Mouse (Mus musculus): Measurements from ENCODE around the gene Paqr9. TPM values are rescaled to one million over a fixed set of nuclear protein-coding genes. Genes with fewer than 3 reads are reported as not detected.

Gene Paqr9
- polyA plus RNA-seq, 1 experiment from 2014 or later = 1.2 TPM

DNA sequence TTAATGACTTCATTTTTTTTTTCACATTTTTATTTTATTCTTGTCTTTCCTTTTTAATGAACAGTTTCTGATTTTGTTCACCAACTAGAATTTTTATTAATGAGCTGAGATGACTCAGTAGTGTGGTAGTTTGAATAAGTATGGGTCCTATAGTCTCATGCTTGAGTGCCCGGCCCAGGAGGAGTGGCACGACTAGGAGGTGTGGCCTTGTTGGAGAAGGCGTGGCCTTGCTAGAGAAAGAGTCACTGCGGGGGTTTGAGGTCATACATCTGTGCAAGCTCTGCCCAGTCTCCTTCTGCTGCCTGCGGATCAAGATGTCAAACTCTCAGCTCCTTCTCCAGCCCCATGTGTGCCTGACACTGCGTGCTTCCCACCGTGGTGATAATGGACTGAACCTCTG, 28.6 kb downstream of the Paqr9 start:
- Histone ChIP-seq H3K9me3 (replicated peaks) (no peaks in the 10 kb centered on the region; the same call in 1 of the 2 replicates), H3K4me2 (replicated peaks) (no peak overlapping the region), H3K4me1 (no peaks in the 10 kb centered on the region), H3K36me3 (no peaks in the 10 kb centered on the region), H3K27me3 (peaks cover 3% of the 10 kb centered on the region; the same call in 1 of the 2 replicates), H3K27ac (no peak overlapping the region), H3K4me3 (no peak overlapping the region), H3K9ac (no peak overlapping the region)
- WGBS = 88% methylated on average over 7 of the region's 7 CpGs
- no peak for ATAC-seq (ENCODE audit: low FRiP score)

DNA sequence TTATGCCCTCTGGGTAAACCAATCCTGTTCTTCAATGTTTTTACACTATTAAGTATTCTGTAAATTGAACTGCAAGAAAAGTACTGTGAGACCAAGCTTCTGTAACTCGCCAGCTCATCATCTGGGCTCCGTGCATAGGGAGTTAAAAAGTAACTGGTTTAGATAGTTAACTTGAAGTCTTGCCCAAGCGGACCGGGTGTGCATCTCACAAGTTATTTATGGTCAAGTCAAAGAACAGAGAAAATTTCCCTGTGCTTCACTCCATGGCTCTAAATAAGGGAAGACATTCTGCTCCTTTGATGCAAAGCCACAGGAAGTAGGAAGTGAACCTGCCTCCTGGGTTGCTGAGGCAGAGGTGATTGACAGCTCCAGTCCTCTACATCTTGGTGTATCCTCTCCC, 34.8 kb downstream of the Paqr9 start:
- Histone ChIP-seq H3K4me1 (no peaks in the 10 kb centered on the region), H3K27ac (no peak overlapping the region), H3K9me3 (replicated peaks) (no peaks in the 10 kb centered on the region), H3K27me3 (no peaks in the 10 kb centered on the region), H3K4me2 (replicated peaks) (no peak overlapping the region), H3K4me3 (no peak overlapping the region), H3K36me3 (no peaks in the 10 kb centered on the region), H3K9ac (no peak overlapping the region)
- ATAC-seq (ENCODE audit: low FRiP score) = no peak
- 87% methylated on average over 4 of the region's 4 CpGs for WGBS

DNA sequence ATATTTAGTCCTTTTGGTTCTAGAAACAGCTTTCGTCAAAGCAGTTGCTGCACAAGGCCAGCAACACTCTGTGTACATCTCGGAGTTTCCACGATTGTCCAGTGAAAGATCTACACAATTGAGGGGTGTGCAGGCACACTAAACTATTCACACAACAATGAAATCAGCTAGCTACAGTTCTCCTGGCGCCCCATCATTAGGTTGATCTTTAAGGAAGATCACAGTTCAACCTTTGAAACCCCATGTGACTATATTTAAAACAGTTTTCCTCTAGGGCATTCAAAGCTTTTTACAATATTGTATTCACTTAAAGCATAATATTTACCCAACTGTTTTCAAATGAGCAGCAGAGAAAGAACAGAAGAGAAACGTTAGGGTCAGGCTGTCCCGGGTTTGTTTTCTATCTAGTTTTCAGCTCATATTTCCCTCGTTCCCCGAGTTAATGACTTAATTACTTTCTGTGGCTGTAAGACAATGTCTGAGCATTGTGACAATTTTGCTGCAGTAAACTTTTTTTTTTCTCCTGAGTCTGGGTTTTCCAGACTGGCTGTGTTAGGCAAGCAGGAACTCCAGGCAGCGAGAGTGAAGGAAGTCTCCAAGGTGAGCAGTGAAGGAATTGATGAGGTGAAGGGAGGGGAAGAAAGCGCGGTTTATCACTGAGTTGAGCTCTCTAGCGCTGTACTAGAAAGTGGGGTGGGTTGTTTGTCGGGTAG, 38.2 kb downstream of the Paqr9 start:
- no peak overlapping the region for H3K9ac ChIP-seq
- no peak overlapping the region for H3K4me3 ChIP-seq
- peak overlapping the region; percentile 15; the same call in 1 of the 2 replicates for H3K4me2 ChIP-seq (replicated peaks)
- H3K36me3 ChIP-seq = no peaks in the 10 kb centered on the region
- 58% methylated on average over 13 of the region's 13 CpGs for WGBS
- H3K9me3 ChIP-seq (replicated peaks) = no peaks in the 10 kb centered on the region
- no peaks in the 10 kb centered on the region for H3K27me3 ChIP-seq
- ATAC-seq (ENCODE audit: low FRiP score) = no peak
- no peaks in the 10 kb centered on the region for H3K4me1 ChIP-seq
- H3K27ac ChIP-seq = no peak overlapping the region

DNA sequence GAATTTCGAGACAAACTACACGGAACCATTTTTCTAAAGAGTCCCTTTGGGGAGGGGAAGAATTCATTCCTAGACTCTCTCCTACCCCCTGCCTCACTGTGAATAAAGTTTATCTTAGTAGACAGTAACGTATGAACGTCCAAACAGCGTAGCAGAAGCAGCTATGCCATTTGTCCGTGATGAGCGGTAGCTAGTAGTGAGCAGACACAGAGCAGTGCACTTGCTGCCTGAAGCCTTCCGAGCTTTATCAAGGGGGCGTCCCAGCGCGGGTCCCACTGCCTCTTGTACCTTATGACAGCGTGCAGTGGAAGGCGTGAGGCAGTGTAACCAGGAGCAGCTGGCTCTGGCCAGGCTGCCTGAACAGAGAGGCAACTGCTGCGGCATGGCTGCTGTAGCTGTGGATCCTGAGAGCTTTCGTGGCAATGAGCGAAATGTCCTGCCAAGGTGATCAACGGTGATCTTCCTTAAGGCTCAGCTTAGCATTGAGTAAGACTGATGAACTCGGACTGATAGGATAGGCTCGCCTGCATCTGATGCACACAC, 38.8 kb downstream of the Paqr9 start:
- peak overlapping the region; percentile 15; the same call in 1 of the 2 replicates for H3K4me2 ChIP-seq (replicated peaks)
- no peaks in the 10 kb centered on the region for H3K27me3 ChIP-seq
- no peaks in the 10 kb centered on the region for H3K4me1 ChIP-seq
- 63% methylated on average over 19 of the region's 19 CpGs for WGBS
- no peaks in the 10 kb centered on the region for H3K9me3 ChIP-seq (replicated peaks)
- no peak for ATAC-seq (ENCODE audit: low FRiP score)
- no peak overlapping the region for H3K9ac ChIP-seq
- no peaks in the 10 kb centered on the region for H3K36me3 ChIP-seq
- no peak overlapping the region for H3K4me3 ChIP-seq
- no peak overlapping the region for H3K27ac ChIP-seq

DNA sequence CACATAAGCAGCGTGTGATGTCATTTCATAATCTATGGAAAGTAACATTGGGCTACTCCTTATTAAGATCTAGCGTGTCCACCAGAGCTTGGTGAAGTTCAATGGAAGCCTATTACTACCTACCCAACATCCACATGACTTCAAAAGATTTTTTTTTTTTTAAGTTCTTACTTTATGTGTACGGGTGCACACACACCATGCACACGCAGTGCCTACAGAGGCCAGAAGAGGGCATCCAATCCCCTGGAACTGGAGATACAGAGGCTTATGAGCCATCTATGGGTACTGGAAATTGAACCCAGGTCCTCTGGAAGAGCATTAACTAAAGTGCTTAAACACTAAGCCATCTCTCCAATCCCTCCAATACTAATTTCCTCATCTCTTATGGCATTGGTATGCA, 39.9 kb downstream of the Paqr9 start:
- WGBS = 86% methylated on average over 4 of the region's 4 CpGs
- H3K9ac ChIP-seq = no peak overlapping the region
- H3K27ac ChIP-seq = no peak overlapping the region
- H3K4me3 ChIP-seq = no peak overlapping the region
- H3K4me1 ChIP-seq = no peaks in the 10 kb centered on the region
- no peak overlapping the region for H3K4me2 ChIP-seq (replicated peaks)
- H3K27me3 ChIP-seq = no peaks in the 10 kb centered on the region
- no peak for ATAC-seq (ENCODE audit: low FRiP score)
- H3K9me3 ChIP-seq (replicated peaks) = no peaks in the 10 kb centered on the region
- H3K36me3 ChIP-seq = no peaks in the 10 kb centered on the region

DNA sequence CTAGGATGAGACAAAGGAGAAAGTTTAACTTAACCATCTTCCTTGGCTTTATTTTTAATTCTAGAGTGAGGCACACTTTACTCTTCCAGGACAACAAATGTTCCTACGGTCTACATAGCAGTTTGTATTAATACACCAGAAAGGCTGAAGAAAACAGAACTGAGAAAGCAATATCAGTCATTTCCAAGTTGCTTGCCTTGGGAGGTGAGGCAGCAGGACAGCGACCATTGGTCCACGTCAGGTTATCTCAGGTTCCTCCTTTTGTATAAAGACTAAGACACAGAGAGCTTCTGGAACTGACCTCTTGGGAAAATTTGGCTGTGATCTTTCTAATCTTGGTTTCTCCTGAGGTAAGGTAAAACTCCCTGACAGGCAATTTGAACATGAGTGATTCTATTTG, 43.4 kb downstream of the Paqr9 start:
- Histone ChIP-seq H3K4me3 (no peak overlapping the region), H3K4me2 (replicated peaks) (no peak overlapping the region), H3K4me1 (no peaks in the 10 kb centered on the region), H3K9ac (no peak overlapping the region), H3K27me3 (no peaks in the 10 kb centered on the region), H3K27ac (no peak overlapping the region), H3K36me3 (no peaks in the 10 kb centered on the region), H3K9me3 (replicated peaks) (no peaks in the 10 kb centered on the region)
- WGBS = 87% methylated on average over 3 of the region's 3 CpGs
- no peak for ATAC-seq (ENCODE audit: low FRiP score)

DNA sequence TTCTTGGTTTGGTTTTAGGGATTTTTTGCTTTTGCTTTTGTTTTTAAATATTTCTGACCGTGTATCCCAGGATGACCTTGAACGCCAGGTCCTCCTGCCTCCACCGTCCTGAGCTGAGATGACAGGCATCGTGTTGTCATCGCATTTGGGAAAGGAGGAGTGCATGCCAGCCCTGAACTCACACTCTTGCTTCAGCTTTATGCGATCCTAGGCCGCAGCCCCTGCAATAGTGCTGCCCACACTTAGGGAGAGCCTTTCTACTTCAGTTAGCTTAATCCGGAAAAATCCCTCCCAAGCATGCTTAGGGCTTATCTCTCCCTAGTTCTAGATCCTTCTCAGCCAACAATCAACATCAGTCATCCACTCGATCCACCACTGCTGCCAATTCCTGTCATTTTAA, 43.9 kb downstream of the Paqr9 start:
- H3K27ac ChIP-seq = no peak overlapping the region
- H3K36me3 ChIP-seq = no peaks in the 10 kb centered on the region
- WGBS = 90% methylated on average over 9 of the region's 9 CpGs
- H3K4me1 ChIP-seq = no peaks in the 10 kb centered on the region
- H3K9ac ChIP-seq = no peak overlapping the region
- ATAC-seq (ENCODE audit: low FRiP score) = no peak
- H3K27me3 ChIP-seq = no peaks in the 10 kb centered on the region
- no peak overlapping the region for H3K4me2 ChIP-seq (replicated peaks)
- no peak overlapping the region for H3K4me3 ChIP-seq
- H3K9me3 ChIP-seq (replicated peaks) = no peaks in the 10 kb centered on the region

DNA sequence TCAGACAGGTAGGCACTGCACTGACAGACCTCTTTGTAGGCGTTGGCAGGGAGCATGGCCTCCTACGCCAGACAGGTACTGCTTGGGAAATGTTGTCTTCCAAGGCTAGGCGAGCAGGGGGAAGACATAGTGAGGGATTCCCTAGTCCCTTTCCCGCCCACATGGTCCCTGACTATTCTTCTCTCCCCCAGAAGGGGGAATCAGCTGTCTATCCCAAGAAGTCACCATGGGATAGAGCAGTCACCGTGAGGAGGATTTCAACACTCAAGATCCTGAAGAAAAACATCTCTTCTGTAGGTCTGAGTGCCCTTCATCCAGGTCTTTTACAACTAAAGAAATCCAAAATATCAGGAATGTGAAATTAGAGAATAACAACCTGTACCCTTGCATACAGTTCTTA, 47.7 kb downstream of the Paqr9 start:
- no peak overlapping the region for H3K4me3 ChIP-seq
- H3K27ac ChIP-seq = no peak overlapping the region
- no peaks in the 10 kb centered on the region for H3K36me3 ChIP-seq
- ATAC-seq (ENCODE audit: low FRiP score) = no peak
- H3K9me3 ChIP-seq (replicated peaks) = no peaks in the 10 kb centered on the region
- no peak overlapping the region for H3K4me2 ChIP-seq (replicated peaks)
- WGBS = 56% methylated on average over 5 of the region's 5 CpGs
- H3K4me1 ChIP-seq = no peaks in the 10 kb centered on the region
- H3K9ac ChIP-seq = no peak overlapping the region
- H3K27me3 ChIP-seq = no peaks in the 10 kb centered on the region

DNA sequence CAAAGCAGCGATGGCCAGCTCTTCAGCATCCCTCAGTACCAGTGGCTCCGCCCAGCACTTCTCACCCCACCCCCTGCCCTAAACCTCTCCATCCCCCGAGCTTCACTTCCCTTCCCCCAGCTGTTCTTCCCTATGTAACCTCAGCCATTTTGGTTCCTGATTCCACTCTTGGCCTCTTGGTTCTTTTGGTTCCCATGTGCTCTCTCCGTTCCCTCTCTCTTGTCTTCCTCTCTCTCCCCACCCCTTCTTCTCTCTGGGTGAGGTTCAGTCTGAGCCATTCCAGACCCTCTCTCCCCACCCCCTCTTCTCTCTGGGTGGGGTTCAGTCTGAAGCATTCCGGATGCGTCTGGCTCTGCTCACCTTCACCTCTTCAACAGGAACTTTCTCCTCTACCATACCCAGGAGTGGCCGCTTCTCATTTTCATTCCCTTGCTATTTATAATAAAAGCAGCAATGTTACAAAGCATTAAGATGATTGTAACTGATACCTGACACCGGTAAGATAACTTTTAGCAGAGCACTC, 52.9 kb downstream of the Paqr9 start:
- no peak overlapping the region for H3K9ac ChIP-seq
- no peak overlapping the region for H3K4me2 ChIP-seq (replicated peaks)
- H3K4me3 ChIP-seq = no peak overlapping the region
- H3K36me3 ChIP-seq = no peaks in the 10 kb centered on the region
- 84% methylated on average over 8 of the region's 8 CpGs for WGBS
- ATAC-seq (ENCODE audit: low FRiP score) = no peak
- no peaks in the 10 kb centered on the region for H3K27me3 ChIP-seq
- H3K4me1 ChIP-seq = peaks cover 5% of the 10 kb centered on the region; the same call in 1 of the 2 replicates
- H3K9me3 ChIP-seq (replicated peaks) = no peaks in the 10 kb centered on the region
- no peak overlapping the region for H3K27ac ChIP-seq

DNA sequence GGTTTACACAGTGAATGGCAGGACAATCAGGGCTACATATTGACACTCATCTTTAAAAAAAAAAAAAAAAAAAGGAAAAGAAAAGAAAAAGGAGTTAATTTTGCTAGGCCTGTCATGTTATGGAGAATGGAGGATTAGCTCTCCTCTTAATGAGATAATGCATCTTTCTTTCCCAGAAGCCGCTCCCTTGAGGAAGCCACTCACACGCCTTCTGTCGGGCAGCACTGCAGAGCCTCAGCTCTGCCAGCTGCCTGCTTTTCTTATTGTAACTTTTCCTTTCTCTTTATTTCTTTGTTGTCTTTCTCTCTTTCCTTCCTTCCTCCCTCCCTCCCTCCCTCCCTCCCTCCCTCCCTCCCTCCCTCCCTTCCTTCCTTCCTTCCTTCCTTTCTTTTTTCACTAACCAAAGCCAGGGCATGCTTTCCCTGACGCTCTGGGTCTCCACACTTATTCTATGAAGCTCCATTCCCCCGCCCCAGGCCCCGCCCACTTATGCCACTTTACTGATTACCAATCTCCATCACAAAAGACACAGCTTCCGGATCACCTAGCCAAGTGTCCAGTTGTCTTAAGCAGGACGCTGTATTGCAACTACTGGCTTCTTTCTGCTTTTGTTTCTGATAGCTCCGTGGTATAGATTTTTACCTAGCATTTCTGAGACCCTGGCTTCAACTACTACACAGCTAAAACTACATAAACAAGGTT, 54.1 kb downstream of the Paqr9 start:
- WGBS = 16% methylated on average over 9 of the region's 9 CpGs
- Histone ChIP-seq H3K4me1 (peaks cover 5% of the 10 kb centered on the region; the same call in 1 of the 2 replicates), H3K9ac (peak overlapping the region; percentile 41; the same call in 1 of the 2 replicates), H3K36me3 (no peaks in the 10 kb centered on the region), H3K27ac (no peak overlapping the region), H3K9me3 (replicated peaks) (no peaks in the 10 kb centered on the region), H3K4me3 (peak overlapping the region; percentile 8; the same call in 1 of the 2 replicates), H3K4me2 (replicated peaks) (peak overlapping the region; percentile 41), H3K27me3 (no peaks in the 10 kb centered on the region)
- peak; percentile 68; the same call in 1 of the 2 replicates for ATAC-seq (ENCODE audit: low FRiP score)

DNA sequence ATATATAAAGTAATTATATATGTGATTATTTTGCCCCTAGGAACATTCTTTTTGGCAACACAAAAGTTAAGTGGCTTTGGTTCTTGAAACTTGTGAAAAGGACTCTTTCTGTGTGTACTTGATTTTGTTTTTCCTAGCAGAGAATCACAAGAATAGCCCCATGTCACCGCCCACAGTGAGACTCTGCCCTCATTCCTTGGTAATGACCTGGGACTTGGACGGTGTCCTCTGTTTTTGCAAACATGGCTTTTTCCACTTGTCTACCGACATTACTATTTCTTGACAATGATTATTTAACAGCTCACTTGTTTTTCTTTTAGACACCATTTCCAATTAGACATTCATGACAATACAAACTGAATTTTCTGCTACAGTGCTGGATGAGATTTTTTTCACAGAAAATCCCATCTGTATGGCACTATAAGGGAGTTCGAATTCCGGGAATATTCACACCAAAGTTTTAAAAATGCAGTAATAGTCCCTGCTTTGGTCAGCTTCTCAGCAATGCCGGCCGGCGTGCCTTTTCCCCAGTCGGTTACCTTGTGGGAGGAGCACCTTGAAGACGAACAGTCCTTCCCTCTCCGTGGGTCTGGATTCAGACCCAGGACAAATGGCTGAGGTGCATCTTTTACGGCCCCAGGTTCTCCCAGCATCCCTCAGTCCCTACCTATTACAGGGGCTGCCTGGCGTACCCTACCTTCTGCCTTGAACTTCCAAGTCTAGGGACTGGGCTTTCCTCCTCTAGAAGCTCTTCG, 55.6 kb downstream of the Paqr9 start:
- H3K9ac ChIP-seq = no peak overlapping the region
- no peaks in the 10 kb centered on the region for H3K9me3 ChIP-seq (replicated peaks)
- WGBS = 81% methylated on average over 14 of the region's 14 CpGs
- H3K27me3 ChIP-seq = no peaks in the 10 kb centered on the region
- H3K36me3 ChIP-seq = no peaks in the 10 kb centered on the region
- no peak overlapping the region for H3K27ac ChIP-seq
- peaks cover 5% of the 10 kb centered on the region; the same call in 1 of the 2 replicates for H3K4me1 ChIP-seq
- ATAC-seq (ENCODE audit: low FRiP score) = no peak
- no peak overlapping the region for H3K4me2 ChIP-seq (replicated peaks)
- no peak overlapping the region for H3K4me3 ChIP-seq

DNA sequence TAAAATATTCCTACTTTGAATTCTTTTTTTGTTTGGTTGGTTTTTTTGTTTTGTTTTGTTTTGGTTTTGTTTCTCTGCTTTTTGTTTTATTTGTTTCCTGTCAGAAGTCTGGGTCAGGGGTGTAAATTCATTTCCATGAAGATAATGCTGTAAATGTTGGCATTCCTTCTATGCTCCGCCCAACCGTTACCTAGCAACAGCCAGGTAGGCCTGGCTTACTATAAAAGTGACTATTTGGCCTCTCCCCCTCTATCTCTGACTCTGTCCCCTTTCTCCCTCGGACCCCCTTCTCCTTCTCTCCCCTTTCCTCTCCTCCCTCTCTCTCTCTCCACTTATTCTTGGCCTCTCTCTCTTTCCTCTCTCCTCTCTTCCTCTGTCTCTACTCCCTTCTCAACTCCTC, 56.5 kb downstream of the Paqr9 start:
- Histone ChIP-seq H3K4me2 (replicated peaks) (no peak overlapping the region), H3K27me3 (no peaks in the 10 kb centered on the region), H3K9me3 (replicated peaks) (no peaks in the 10 kb centered on the region), H3K36me3 (no peaks in the 10 kb centered on the region), H3K4me1 (peaks cover 5% of the 10 kb centered on the region; the same call in 1 of the 2 replicates), H3K9ac (no peak overlapping the region), H3K4me3 (no peak overlapping the region), H3K27ac (no peak overlapping the region)
- WGBS = 78% methylated on average over 3 of the region's 3 CpGs
- ATAC-seq (ENCODE audit: low FRiP score) = no peak

All from hindbrain, embryonic 12.5 days (tissue).